Mouse (Mus musculus) embryonic fibroblast, embryonic 13.5 days (primary cell): Measurements from ENCODE around the gene Olfr284.

Experiments
- CTCF ChIP-seq: IDR thresholded peaks from 2 replicates; pipeline ENCODE4 v1.5.1; 2011; ENCODE audit warnings: mild to moderate bottlenecking, control low read depth, low read length, moderate library complexity, borderline replicate concordance; ENCODE audit not compliant: insufficient read depth
- POLR2A ChIP-seq: IDR thresholded peaks from 2 replicates; pipeline ENCODE4 v1.6.1; 2011; ENCODE audit warnings: low read depth, mild to moderate bottlenecking, control low read depth, low read length, moderate library complexity

DNA sequence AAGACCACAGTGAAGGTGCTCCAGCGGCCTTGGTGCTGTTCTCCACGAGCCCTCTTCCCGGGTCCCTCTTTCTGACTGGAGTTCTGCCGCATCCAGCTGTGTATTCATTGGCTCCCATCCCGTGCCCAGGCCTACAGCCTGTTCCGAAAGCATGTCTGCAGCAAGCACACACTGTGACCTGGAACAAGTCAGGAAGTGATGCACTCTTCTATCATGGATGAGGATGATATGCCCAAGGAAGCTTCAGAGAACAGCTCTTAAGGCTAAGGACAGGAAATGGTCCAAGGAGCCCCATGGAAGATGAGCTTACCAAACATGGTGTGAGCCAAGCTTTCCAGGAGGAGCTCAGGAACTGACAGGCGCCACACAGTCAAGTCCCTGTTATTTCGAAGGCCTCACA lies 47.1 kb downstream of the Olfr284 start:
- TF ChIP-seq CTCF (no peak), POLR2A (no peak)
